Mouse (Mus musculus) heart, embryonic 12.5 days (tissue): ENCODE measurements around the gene Parp14. TPM values are rescaled to one million over a fixed set of nuclear protein-coding genes. Genes with fewer than 3 reads are reported as not detected.
A peak's percentile ranks its signal among the peaks of the same experiment; 100 is the strongest.
"Not testable (repeated sequence)": the region's sequence is repeated elsewhere in the genome, so short reads cannot be mapped to it uniquely, and the experiment has no call there.

Source experiments
- ATAC-seq: fragments of 200-750 bp; cut with Nextera tagmentation; 2 replicates; pipeline ENCODE4 v1.8.0; 2017; ENCODE audit warnings: moderate TSS enrichment, moderate library complexity; ENCODE audit not compliant: insufficient number of reproducible peaks, low FRiP score
- H3K27ac ChIP-seq: fragments of 300-500 bp; sonication (generic); 2 replicates; pipeline ENCODE4 v1.5.1; 2016; ENCODE audit warnings: mild to moderate bottlenecking, moderate library complexity; ENCODE audit not compliant: poor library complexity, severe bottlenecking
- H3K27me3 ChIP-seq: fragments of 300-500 bp; sonication (generic); replicated peaks from 2 replicates; pipeline ENCODE4 v1.6.1; 2016; ENCODE audit warnings: mild to moderate bottlenecking, moderate library complexity
- H3K36me3 ChIP-seq: fragments of 300-500 bp; sonication (generic); 2 replicates; pipeline ENCODE4 v1.6.1; 2016; ENCODE audit warnings: mild to moderate bottlenecking, moderate library complexity
- H3K4me1 ChIP-seq: fragments of 300-500 bp; sonication (generic); replicated peaks from 2 replicates; pipeline ENCODE4 v1.6.1; 2016; ENCODE audit warnings: mild to moderate bottlenecking
- H3K4me2 ChIP-seq: fragments of 300-500 bp; sonication (generic); 2 replicates; pipeline ENCODE4 v1.6.1; 2016; ENCODE audit warnings: mild to moderate bottlenecking, moderate library complexity
- H3K4me3 ChIP-seq: fragments of 300-500 bp; sonication (generic); 2 replicates; pipeline ENCODE4 v1.5.1; 2016; ENCODE audit warnings: mild to moderate bottlenecking
- H3K9ac ChIP-seq: fragments of 300-500 bp; sonication (generic); 2 replicates; pipeline ENCODE4 v1.6.1; 2016; ENCODE audit warnings: mild to moderate bottlenecking, moderate library complexity
- H3K9me3 ChIP-seq: fragments of 300-500 bp; sonication (generic); replicated peaks from 2 replicates; pipeline ENCODE4 v1.6.1; 2016; ENCODE audit warnings: mild to moderate bottlenecking, moderate library complexity
- WGBS: fragments of 180-500 bp; shearing (Covaris S2); methylation state at CpG from one replicate; pipeline ENCODE4 v1.1.7; 2016; 5-methylcytosine and 5-hydroxymethylcytosine counted together
- polyA plus RNA-seq: library from polyadenylated mRNA; unstranded; fragments of >200 nt; fragmentation: Nextera tagmentation; extraction: Ambion mirVana; gene quantifications from 2 replicates; pipeline ENCODE4 v1.2.1, GENCODE M21; 2016

The Parp14 gene
- polyA plus RNA-seq, 1 experiment from 2014 or later, result 0.72 TPM

GRCm38 (mm10) chr16:35903014-35903640 is 31.8 kb upstream of the Parp14 start:
- no peak overlapping the region for H3K4me2 ChIP-seq
- H3K9ac ChIP-seq, result no peak overlapping the region
- no peaks in the 10 kb centered on the region for H3K9me3 ChIP-seq
- no peak for ATAC-seq
- WGBS, result 80% methylated on average over 6 of the region's 6 CpGs
- H3K27me3 ChIP-seq, result no peaks in the 10 kb centered on the region
- no peaks in the 10 kb centered on the region for H3K36me3 ChIP-seq
- 0 out of 2 replicates have a peak, but pooled peaks cover 4% of the 10 kb centered on the region for H3K4me1 ChIP-seq
- H3K27ac ChIP-seq, result no peak overlapping the region
- no peak overlapping the region for H3K4me3 ChIP-seq

GRCm38 (mm10) chr16:35900541-35900940 is 29.2 kb upstream of the Parp14 start:
- Histone ChIP-seq H3K27me3 (no peaks in the 10 kb centered on the region), H3K4me3 (no peak overlapping the region), H3K27ac (no peak overlapping the region), H3K9ac (no peak overlapping the region), H3K9me3 (no peaks in the 10 kb centered on the region), H3K4me1 (no peaks in the 10 kb centered on the region), H3K36me3 (no peaks in the 10 kb centered on the region), H3K4me2 (no peak overlapping the region)
- ATAC-seq, result no peak
- 71% methylated on average over 3 of the region's 3 CpGs for WGBS

DNA sequence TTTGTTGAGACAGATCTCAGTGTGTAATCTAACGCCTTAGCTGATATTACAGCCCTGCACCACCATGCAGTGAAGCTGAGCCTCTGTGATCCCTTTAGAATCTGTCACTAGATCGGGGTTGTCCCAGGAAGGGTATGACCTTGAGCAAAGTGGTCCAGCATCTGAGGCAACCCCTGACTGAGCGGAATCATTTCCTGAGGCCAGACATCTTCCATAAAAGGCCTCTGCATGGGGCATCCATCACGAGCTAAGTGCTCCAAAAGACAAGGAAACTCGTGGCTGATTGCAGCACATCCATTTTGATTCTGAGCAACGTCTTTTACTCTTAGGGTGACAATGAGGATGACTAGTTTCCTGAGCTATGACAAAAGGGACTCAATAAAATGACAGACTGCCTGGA is 23.7 kb upstream of the Parp14 start:
- Histone ChIP-seq H3K9me3 (no peaks in the 10 kb centered on the region), H3K4me2 (no peak overlapping the region), H3K36me3 (no peaks in the 10 kb centered on the region), H3K9ac (no peak overlapping the region), H3K27me3 (no peaks in the 10 kb centered on the region), H3K4me1 (0 out of 2 replicates have a peak, but pooled peaks cover 3% of the 10 kb centered on the region), H3K4me3 (no peak overlapping the region), H3K27ac (no peak overlapping the region)
- no peak for ATAC-seq
- 63% methylated on average over 6 of the region's 6 CpGs for WGBS

DNA sequence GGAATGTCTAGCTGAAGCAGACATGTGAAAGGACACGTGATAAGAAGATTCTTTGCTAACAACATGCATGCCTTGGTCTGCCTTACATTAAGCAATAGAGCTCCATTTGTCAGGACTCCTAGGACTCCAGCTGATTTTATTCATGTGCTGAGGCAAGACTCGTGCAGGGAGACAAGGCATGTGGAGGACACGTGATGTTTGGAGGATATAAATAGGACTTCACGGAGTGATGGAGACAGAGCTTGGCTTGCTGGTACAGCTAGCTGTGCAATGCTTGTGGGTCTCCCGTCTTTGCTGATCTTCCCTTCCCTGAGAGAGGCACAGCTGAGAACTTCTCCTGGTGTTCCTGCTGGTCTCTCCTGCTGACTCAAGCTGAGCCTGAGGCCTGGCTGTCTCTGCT is 20.3 kb upstream of the Parp14 start:
- H3K27ac ChIP-seq, H3K4me2 ChIP-seq: not testable (repeated sequence)

DNA sequence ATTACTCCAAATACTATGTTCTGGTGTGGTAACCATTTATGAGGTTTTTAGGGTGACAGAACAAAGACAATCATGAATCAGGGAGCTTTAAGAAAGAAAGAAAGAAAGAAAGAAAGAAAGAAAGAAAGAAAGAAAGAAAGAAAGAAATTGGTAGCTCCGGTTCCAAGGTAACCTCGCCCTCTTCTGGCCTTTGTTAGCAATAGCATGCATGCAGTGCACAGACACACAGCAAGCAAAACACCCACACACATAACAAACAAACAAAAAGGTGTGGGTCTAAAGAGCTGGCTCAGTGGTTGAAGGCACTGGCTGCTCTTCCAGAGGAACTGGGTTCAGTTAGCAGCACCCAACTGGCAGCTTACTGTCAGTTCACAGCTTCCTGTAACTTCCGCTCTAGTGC is 19.3 kb upstream of the Parp14 start:
- H3K9me3 ChIP-seq, result no peaks in the 10 kb centered on the region
- ATAC-seq, result no peak
- no peak overlapping the region for H3K4me2 ChIP-seq
- H3K4me1 ChIP-seq, result 0 out of 2 replicates have a peak, but pooled peaks cover 3% of the 10 kb centered on the region
- H3K9ac ChIP-seq, result no peak overlapping the region
- WGBS, result 76% methylated on average over 3 of the region's 3 CpGs
- no peak overlapping the region for H3K4me3 ChIP-seq
- H3K27ac ChIP-seq, result no peak overlapping the region
- H3K36me3 ChIP-seq, result no peaks in the 10 kb centered on the region
- H3K27me3 ChIP-seq, result no peaks in the 10 kb centered on the region

More for the DNA sequence above, 20.3 kb upstream of the Parp14 start:
- not testable (repeated sequence) for H3K27me3 ChIP-seq, H3K9ac ChIP-seq, H3K4me1 ChIP-seq, H3K4me3 ChIP-seq, ATAC-seq, H3K9me3 ChIP-seq, H3K36me3 ChIP-seq
- 49% methylated on average over 5 of the region's 5 CpGs for WGBS

DNA sequence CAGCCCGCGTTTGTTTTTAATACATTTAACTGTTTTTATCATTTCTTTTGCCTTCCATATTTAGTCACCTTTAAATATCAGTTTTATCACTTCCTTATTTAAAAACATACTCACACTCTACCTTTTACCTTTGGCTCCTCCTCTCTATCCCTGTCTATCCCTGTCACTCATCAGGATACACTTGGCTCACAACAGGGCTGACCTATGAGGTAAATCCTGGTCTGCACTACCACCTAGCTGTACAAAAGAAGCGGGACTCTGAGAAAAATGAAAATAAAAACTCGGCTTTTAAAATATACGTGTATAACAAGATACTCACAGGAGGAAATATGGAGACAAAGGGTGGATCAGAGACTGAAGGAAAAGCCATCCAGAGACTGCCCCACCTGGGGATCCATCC is 17.6 kb upstream of the Parp14 start:
- H3K27me3 ChIP-seq, result no peaks in the 10 kb centered on the region
- H3K4me3 ChIP-seq, result no peak overlapping the region
- ATAC-seq, result no peak
- WGBS, result 80% methylated on average over 5 of the region's 5 CpGs
- no peak overlapping the region for H3K9ac ChIP-seq
- 0 out of 2 replicates have a peak, but pooled peaks cover 3% of the 10 kb centered on the region for H3K4me1 ChIP-seq
- no peak overlapping the region for H3K27ac ChIP-seq
- no peaks in the 10 kb centered on the region for H3K9me3 ChIP-seq
- H3K4me2 ChIP-seq, result no peak overlapping the region
- H3K36me3 ChIP-seq, result no peaks in the 10 kb centered on the region

DNA sequence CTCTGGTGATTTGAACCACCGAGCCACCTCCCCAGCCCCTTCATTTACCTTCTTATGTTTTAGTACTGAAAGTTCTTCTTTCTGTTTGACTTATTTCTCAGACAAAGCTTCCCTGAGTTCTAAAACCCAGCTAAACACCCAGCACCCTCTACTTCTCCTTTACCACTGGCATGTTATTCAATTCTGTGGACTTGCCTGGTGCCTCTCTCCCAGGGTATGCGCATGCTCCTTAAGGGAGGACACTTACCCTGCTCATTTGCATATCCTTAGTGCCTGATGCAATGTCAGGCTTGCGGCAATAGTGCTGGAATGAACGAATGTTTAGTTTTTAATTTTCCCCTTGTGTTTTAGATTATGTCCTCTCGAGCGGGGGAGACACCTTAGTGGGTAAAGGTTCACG is 16.8 kb upstream of the Parp14 start:
- Histone ChIP-seq H3K4me1 (0 out of 2 replicates have a peak, but pooled peaks cover 3% of the 10 kb centered on the region), H3K27ac (no peak overlapping the region), H3K4me3 (no peak overlapping the region), H3K4me2 (no peak overlapping the region), H3K27me3 (no peaks in the 10 kb centered on the region), H3K36me3 (no peaks in the 10 kb centered on the region), H3K9ac (no peak overlapping the region), H3K9me3 (no peaks in the 10 kb centered on the region)
- 80% methylated on average over 7 of the region's 7 CpGs for WGBS
- no peak for ATAC-seq

DNA sequence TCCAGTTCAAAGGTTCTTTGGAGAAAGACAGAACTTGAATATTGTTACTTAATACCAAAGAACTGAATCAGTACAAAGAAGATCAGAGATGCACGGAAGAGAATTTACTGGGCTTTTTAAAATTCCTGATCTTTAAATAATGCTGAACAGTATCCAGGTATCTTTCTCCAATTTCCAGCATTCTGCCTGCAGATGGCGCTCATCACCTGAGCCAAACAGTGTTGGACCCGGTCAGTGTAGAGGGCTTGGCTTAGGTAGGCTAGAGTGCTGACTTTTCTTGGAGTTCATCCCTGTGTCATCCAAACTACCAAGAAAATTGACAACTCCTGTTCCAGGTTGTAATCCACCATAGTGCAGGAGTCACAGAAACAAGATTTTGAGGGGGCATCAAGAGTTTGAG is 3.1 kb upstream of the Parp14 start:
- H3K4me3 ChIP-seq, result no peak overlapping the region
- H3K27ac ChIP-seq, result no peak overlapping the region
- WGBS, result 22% methylated on average over 3 of the region's 3 CpGs
- no peaks in the 10 kb centered on the region for H3K9me3 ChIP-seq
- peaks cover 13% of the 10 kb centered on the region for H3K4me1 ChIP-seq
- H3K4me2 ChIP-seq, result no peak overlapping the region
- no peaks in the 10 kb centered on the region for H3K36me3 ChIP-seq
- ATAC-seq, result no peak
- peaks cover 17% of the 10 kb centered on the region for H3K27me3 ChIP-seq
- H3K9ac ChIP-seq, result no peak overlapping the region

GRCm38 (mm10) chr16:35872410-35873006 is 1.2 kb upstream of the Parp14 start:
- H3K4me2 ChIP-seq, result peak overlapping the region; percentile 99
- H3K27ac ChIP-seq, result no peak overlapping the region
- H3K4me1 ChIP-seq, result peaks cover 13% of the 10 kb centered on the region
- WGBS, result 22% methylated on average over 14 of the region's 14 CpGs
- no peaks in the 10 kb centered on the region for H3K9me3 ChIP-seq
- ATAC-seq, result no peak
- no peaks in the 10 kb centered on the region for H3K36me3 ChIP-seq
- H3K9ac ChIP-seq, result no peak overlapping the region
- peaks cover 17% of the 10 kb centered on the region for H3K27me3 ChIP-seq
- peak overlapping the region; percentile 82 for H3K4me3 ChIP-seq

GRCm38 (mm10) chr16:35871898-35872297 is 554 bp upstream of the Parp14 start:
- Histone ChIP-seq H3K9me3 (no peaks in the 10 kb centered on the region), H3K4me3 (peak overlapping the region; percentile 82), H3K9ac (no peak overlapping the region), H3K4me2 (peak overlapping the region; percentile 99), H3K27ac (no peak overlapping the region), H3K36me3 (no peaks in the 10 kb centered on the region), H3K27me3 (peaks cover 17% of the 10 kb centered on the region), H3K4me1 (peaks cover 13% of the 10 kb centered on the region)
- no peak for ATAC-seq
- WGBS, result 19% methylated on average over 12 of the region's 12 CpGs

DNA sequence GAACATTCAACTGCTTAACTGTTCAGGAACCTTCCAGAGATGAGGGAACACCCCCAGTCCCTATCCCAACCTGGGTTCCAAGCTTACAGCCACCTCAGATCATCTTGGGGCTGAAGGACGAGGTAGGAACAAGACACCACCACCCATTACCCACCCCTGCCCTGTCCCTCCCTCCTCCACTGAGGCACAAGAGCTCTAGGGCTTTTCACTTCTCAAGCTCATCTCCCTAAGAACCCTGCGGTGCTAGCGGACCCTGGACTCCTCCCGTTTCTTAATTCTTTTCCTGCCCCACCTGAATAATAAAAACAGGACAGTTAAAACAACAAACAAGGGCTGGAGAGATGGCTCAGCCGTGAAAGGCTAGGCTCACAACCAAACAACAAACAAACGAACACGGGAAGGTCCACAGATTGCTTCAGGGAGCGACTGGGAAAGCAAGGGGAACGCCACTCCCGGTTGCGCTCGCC is 730 bp downstream of the Parp14 start:
- H3K4me1 ChIP-seq, result peaks cover 13% of the 10 kb centered on the region
- no peaks in the 10 kb centered on the region for H3K36me3 ChIP-seq
- H3K27ac ChIP-seq, result no peak overlapping the region
- H3K9me3 ChIP-seq, result no peaks in the 10 kb centered on the region
- H3K27me3 ChIP-seq, result peaks cover 17% of the 10 kb centered on the region
- peak overlapping the region; percentile 82 for H3K4me3 ChIP-seq
- no peak for ATAC-seq
- peak overlapping the region; percentile 85 for H3K9ac ChIP-seq
- 6% methylated on average over 12 of the region's 12 CpGs for WGBS
- peak overlapping the region; percentile 99 for H3K4me2 ChIP-seq
